Mouse (Mus musculus) kidney, embryonic 16.5 days (tissue): Measurements from ENCODE around the gene Piezo1. TPM values are rescaled to one million over a fixed set of nuclear protein-coding genes. Genes with fewer than 3 reads are reported as not detected.

Experiments used
- ATAC-seq: fragments of 200-750 bp; cut with Nextera tagmentation; 2 replicates; pipeline ENCODE4 v1.8.0; 2017; ENCODE audit warnings: moderate TSS enrichment; ENCODE audit not compliant: low FRiP score, low TSS enrichment
- H3K27ac ChIP-seq: fragments of 300-500 bp; sonication (generic); 2 replicates; pipeline ENCODE4 v1.5.1; 2014; ENCODE audit warnings: low read length
- H3K27me3 ChIP-seq: fragments of 300-500 bp; sonication (generic); 2 replicates; pipeline ENCODE4 v1.6.1; 2014; ENCODE audit warnings: low read length, control low read depth, mixed read lengths; ENCODE audit not compliant: insufficient read depth
- H3K36me3 ChIP-seq: fragments of 300-500 bp; sonication (generic); 2 replicates; pipeline ENCODE4 v1.6.1; 2014; ENCODE audit warnings: low read length, control low read depth, mixed read lengths; ENCODE audit not compliant: insufficient read depth
- H3K4me1 ChIP-seq: fragments of 300-500 bp; sonication (generic); 2 replicates; pipeline ENCODE4 v1.6.1; 2014; ENCODE audit warnings: low read length, control low read depth, mixed read lengths; ENCODE audit not compliant: insufficient read depth
- H3K4me2 ChIP-seq: fragments of 300-500 bp; sonication (generic); replicated peaks from 2 replicates; pipeline ENCODE4 v1.6.1; 2014; ENCODE audit warnings: low read depth, low read length
- H3K4me3 ChIP-seq: fragments of 300-500 bp; sonication (generic); 2 replicates; pipeline ENCODE4 v1.5.1; 2014; ENCODE audit warnings: mild to moderate bottlenecking, low read length
- H3K9ac ChIP-seq: fragments of 300-500 bp; sonication (generic); replicated peaks from 2 replicates; pipeline ENCODE4 v1.6.1; 2014; ENCODE audit warnings: low read length
- H3K9me3 ChIP-seq: fragments of 300-500 bp; sonication (generic); 2 replicates; pipeline ENCODE4 v1.6.1; 2016; ENCODE audit warnings: low read length, control low read depth
- WGBS: fragments of 180-500 bp; shearing (Covaris S2); extraction: QIAGEN DNeasy Blood & Tissue Kit; methylation state at CpG from one replicate; pipeline ENCODE4 v1.1.7; 2014; 5-methylcytosine and 5-hydroxymethylcytosine counted together
- polyA plus RNA-seq: library from polyadenylated mRNA; unstranded; fragments of >200 nt; fragmentation: Nextera tagmentation; extraction: Ambion mirVana; gene quantifications from 2 replicates; pipeline ENCODE4 v1.2.1, GENCODE M21; 2015

Gene Piezo1
- polyA plus RNA-seq, 1 experiment from 2014 or later = 16.9 TPM

GRCm38 (mm10) chr8:122464985-122465384 lies 86.1 kb downstream of the Piezo1 start:
- ATAC-seq = no peak
- Histone ChIP-seq H3K4me3 (no peak overlapping the region), H3K4me2 (no peak overlapping the region), H3K9me3 (no peaks in the 10 kb centered on the region; the same call in 1 of the 2 replicates), H3K27ac (no peak overlapping the region), H3K9ac (no peak overlapping the region), H3K27me3 (peaks cover 31% of the 10 kb centered on the region), H3K36me3 (peaks cover 14% of the 10 kb centered on the region), H3K4me1 (peaks cover 12% of the 10 kb centered on the region)
- 61% methylated on average over 7 of the region's 7 CpGs for WGBS

GRCm38 (mm10) chr8:122463651-122464640 lies 87.2 kb downstream of the Piezo1 start:
- H3K9me3 ChIP-seq = no peaks in the 10 kb centered on the region; the same call in 1 of the 2 replicates
- no peak for ATAC-seq
- H3K4me3 ChIP-seq = no peak overlapping the region
- H3K36me3 ChIP-seq = peaks cover 14% of the 10 kb centered on the region
- H3K27ac ChIP-seq = no peak overlapping the region
- H3K27me3 ChIP-seq = peaks cover 41% of the 10 kb centered on the region
- H3K9ac ChIP-seq = no peak overlapping the region
- 58% methylated on average over 12 of the region's 12 CpGs for WGBS
- peaks cover 14% of the 10 kb centered on the region for H3K4me1 ChIP-seq
- no peak overlapping the region for H3K4me2 ChIP-seq

GRCm38 (mm10) chr8:122462510-122462909 lies 88.6 kb downstream of the Piezo1 start:
- 68% methylated on average over 8 of the region's 8 CpGs for WGBS
- Histone ChIP-seq H3K27me3 (peaks cover 53% of the 10 kb centered on the region), H3K9ac (no peak overlapping the region), H3K27ac (no peak overlapping the region), H3K9me3 (no peaks in the 10 kb centered on the region; the same call in 1 of the 2 replicates), H3K4me2 (no peak overlapping the region), H3K36me3 (peaks cover 6% of the 10 kb centered on the region), H3K4me1 (peaks cover 14% of the 10 kb centered on the region), H3K4me3 (no peak overlapping the region)
- ATAC-seq = no peak

GRCm38 (mm10) chr8:122461473-122462148 lies 89.5 kb downstream of the Piezo1 start:
- Histone ChIP-seq H3K4me3 (no peak overlapping the region), H3K36me3 (peaks cover 2% of the 10 kb centered on the region), H3K4me1 (peaks cover 14% of the 10 kb centered on the region), H3K4me2 (no peak overlapping the region), H3K27ac (no peak overlapping the region), H3K27me3 (peaks cover 55% of the 10 kb centered on the region), H3K9me3 (no peaks in the 10 kb centered on the region; the same call in 1 of the 2 replicates), H3K9ac (no peak overlapping the region)
- 65% methylated on average over 11 of the region's 11 CpGs for WGBS
- ATAC-seq = no peak

- WGBS = 1% methylated on average over 54 of the region's 56 CpGs
- peak; percentile 92 for ATAC-seq
- Histone ChIP-seq H3K4me2 (peak within 1 kb of the TSS; percentile 58), H3K36me3 (no peaks in the 10 kb centered on the region; the same call in 1 of the 2 replicates), H3K9ac (peak within 1 kb of the TSS; percentile 53), H3K27me3 (peaks cover 55% of the 10 kb centered on the region), H3K9me3 (no peaks in the 10 kb centered on the region; the same call in 1 of the 2 replicates), H3K4me3 (peak within 1 kb of the TSS; percentile 38), H3K27ac (no peak within 1 kb of the TSS), H3K4me1 (peaks cover 14% of the 10 kb centered on the region)
These were observed 90.3 kb downstream of the Piezo1 start, which contains the start of gene Snai3 for GRCm38 (mm10) chr8:122460524-122461472. TSS of gene Snai3 (minus strand) at chr8:122460733.

- Histone ChIP-seq H3K4me3 (peak overlapping the region; percentile 38), H3K27me3 (peaks cover 55% of the 10 kb centered on the region), H3K4me2 (peak overlapping the region; percentile 58), H3K27ac (no peak overlapping the region), H3K9me3 (no peaks in the 10 kb centered on the region; the same call in 1 of the 2 replicates), H3K9ac (peak overlapping the region; percentile 53), H3K4me1 (peaks cover 14% of the 10 kb centered on the region), H3K36me3 (no peaks in the 10 kb centered on the region)
- WGBS = 23% methylated on average over 7 of the region's 7 CpGs
- 0 out of 2 replicates have a peak, but pooled peaks have one; percentile 13 for ATAC-seq
These were observed 91.1 kb downstream of the Piezo1 start for GRCm38 (mm10) chr8:122459990-122460389.

GRCm38 (mm10) chr8:122459218-122459900 lies 91.8 kb downstream of the Piezo1 start:
- no peak overlapping the region for H3K27ac ChIP-seq
- no peaks in the 10 kb centered on the region; the same call in 1 of the 2 replicates for H3K9me3 ChIP-seq
- H3K27me3 ChIP-seq = peaks cover 55% of the 10 kb centered on the region
- no peak overlapping the region for H3K4me2 ChIP-seq
- no peaks in the 10 kb centered on the region for H3K36me3 ChIP-seq
- H3K4me1 ChIP-seq = peaks cover 14% of the 10 kb centered on the region
- no peak overlapping the region for H3K9ac ChIP-seq
- WGBS = 52% methylated on average over 6 of the region's 6 CpGs
- no peak for ATAC-seq
- H3K4me3 ChIP-seq = no peak overlapping the region

GRCm38 (mm10) chr8:122457171-122457570 lies 94.0 kb downstream of the Piezo1 start:
- Histone ChIP-seq H3K9ac (no peak overlapping the region), H3K36me3 (no peaks in the 10 kb centered on the region), H3K9me3 (no peaks in the 10 kb centered on the region), H3K4me1 (peaks cover 14% of the 10 kb centered on the region), H3K4me2 (no peak overlapping the region), H3K4me3 (no peak overlapping the region), H3K27ac (no peak overlapping the region), H3K27me3 (peaks cover 46% of the 10 kb centered on the region)
- 77% methylated on average over 11 of the region's 11 CpGs for WGBS
- no peak for ATAC-seq
